Mouse (Mus musculus) lung, postnatal 0 days (tissue): ENCODE results near the gene Lrp1.

Experiments used
- CTCF ChIP-seq: IDR thresholded peaks from 2 replicates; pipeline ENCODE4 v1.5.1; 2016; ENCODE audit warnings: antibody characterized with exemption, mild to moderate bottlenecking
- EP300 ChIP-seq: IDR thresholded peaks from 2 replicates; pipeline ENCODE4 v1.6.1; 2016; ENCODE audit warnings: antibody characterized with exemption, mild to moderate bottlenecking, control low read depth

DNA sequence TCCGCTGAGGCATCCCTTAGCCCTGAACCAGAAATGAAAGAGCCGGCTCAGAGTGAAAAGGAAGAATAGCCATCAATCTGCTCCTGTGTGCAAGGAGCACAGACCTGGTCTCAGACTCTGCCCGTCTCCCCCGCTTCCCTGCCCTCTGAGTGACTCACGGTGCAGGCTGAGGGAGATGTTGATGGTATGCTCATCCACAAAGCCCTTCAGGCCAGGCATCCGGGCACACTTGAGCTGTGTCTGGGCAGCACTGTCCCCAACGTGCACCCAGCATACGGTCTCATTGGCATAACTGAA lies 15.7 kb downstream of the Lrp1 start:
- TF ChIP-seq CTCF = no peak
- TF ChIP-seq EP300 = no peak
